Mouse (Mus musculus) forebrain, embryonic 11.5 days (tissue): ENCODE data around the gene Chrnd. TPM values are rescaled to one million over a fixed set of nuclear protein-coding genes. Genes with fewer than 3 reads are reported as not detected.

Experiments used
- ATAC-seq: fragments of 200-750 bp; cut with Nextera tagmentation; replicated peaks from 2 replicates; pipeline ENCODE4 v1.8.0; 2017; ENCODE audit warnings: moderate TSS enrichment; ENCODE audit not compliant: low FRiP score
- DNase-seq: peaks from one replicate; pipeline ENCODE4 v3.0.0-alpha.2; 2017; ENCODE audit warnings: low spot score
- H3K27ac ChIP-seq: fragments of 300-500 bp; sonication (generic); 2 replicates; pipeline ENCODE4 v1.5.1; 2014; ENCODE audit warnings: low read depth, low read length
- H3K27me3 ChIP-seq: fragments of 300-500 bp; sonication (generic); 2 replicates; pipeline ENCODE4 v1.6.1; 2014; ENCODE audit warnings: mild to moderate bottlenecking, low read length, mixed read lengths; ENCODE audit not compliant: control insufficient read depth, insufficient read depth
- H3K36me3 ChIP-seq: fragments of 300-500 bp; sonication (generic); 2 replicates; pipeline ENCODE4 v1.6.1; 2014; ENCODE audit warnings: mild to moderate bottlenecking, low read length, moderate library complexity, mixed read lengths; ENCODE audit not compliant: control insufficient read depth, insufficient read depth
- H3K4me1 ChIP-seq: fragments of 300-500 bp; sonication (generic); replicated peaks from 2 replicates; pipeline ENCODE4 v1.6.1; 2014; ENCODE audit warnings: low read length, mixed read lengths; ENCODE audit not compliant: control insufficient read depth, insufficient read depth
- H3K4me2 ChIP-seq: fragments of 300-500 bp; sonication (generic); 2 replicates; pipeline ENCODE4 v1.6.1; 2014; ENCODE audit warnings: low read depth, mild to moderate bottlenecking, low read length, moderate library complexity, mixed read lengths; ENCODE audit not compliant: severe bottlenecking
- H3K4me3 ChIP-seq: fragments of 300-500 bp; sonication (generic); 2 replicates; pipeline ENCODE4 v1.5.1; 2014; ENCODE audit warnings: low read depth, low read length
- H3K9ac ChIP-seq: fragments of 300-500 bp; sonication (generic); 2 replicates; pipeline ENCODE4 v1.6.1; 2014; ENCODE audit warnings: low read length
- H3K9me3 ChIP-seq: fragments of 300-500 bp; sonication (generic); 2 replicates; pipeline ENCODE4 v1.6.1; 2016; ENCODE audit warnings: low read length, mixed read lengths; ENCODE audit not compliant: control insufficient read depth
- whole genome bisulfite sequencing: fragments of 180-500 bp; shearing (Covaris S2); extraction: QIAGEN DNeasy Blood & Tissue Kit; methylation state at CpG from one replicate; pipeline ENCODE4 v1.1.7; 2014; 5-methylcytosine and 5-hydroxymethylcytosine counted together
- polyA plus RNA-seq: library from polyadenylated mRNA; unstranded; fragments of >200 nt; fragmentation: Nextera tagmentation; extraction: Ambion mirVana; gene quantifications from 2 replicates; pipeline ENCODE4 v1.2.1, GENCODE M21; 2014

Chrnd gene
- polyA plus RNA-seq, 1 experiment from 2014 or later = 0.07 TPM

GRCm38 (mm10) chr1:87155531-87156198 is 34.7 kb upstream of the Chrnd start:
- H3K27ac ChIP-seq = no peak overlapping the region
- peak; percentile 24 for ATAC-seq
- H3K4me3 ChIP-seq = peak overlapping the region; percentile 37
- peaks cover 17% of the 10 kb centered on the region for H3K4me1 ChIP-seq
- H3K27me3 ChIP-seq = peaks cover 71% of the 10 kb centered on the region
- peak; percentile 79 for DNase-seq
- H3K36me3 ChIP-seq = no peaks in the 10 kb centered on the region
- under 1% methylated on average over 31 of the region's 56 CpGs for WGBS
- peak overlapping the region; percentile 66 for H3K4me2 ChIP-seq
- H3K9ac ChIP-seq = peak overlapping the region; percentile 52
- no peaks in the 10 kb centered on the region for H3K9me3 ChIP-seq

- no peak for DNase-seq
Measured at GRCm38 (mm10) chr1:87156199-87156587, 34.2 kb upstream of the Chrnd start, which contains the start of gene Ecel1. TSS of gene Ecel1 (minus strand) at chr1:87156521.

GRCm38 (mm10) chr1:87159396-87159795 is 31.0 kb upstream of the Chrnd start:
- Histone ChIP-seq H3K9me3 (no peaks in the 10 kb centered on the region), H3K4me2 (no peak overlapping the region), H3K27ac (no peak overlapping the region), H3K9ac (no peak overlapping the region), H3K36me3 (no peaks in the 10 kb centered on the region), H3K27me3 (peaks cover 40% of the 10 kb centered on the region), H3K4me3 (no peak overlapping the region), H3K4me1 (peaks cover 9% of the 10 kb centered on the region)
- ATAC-seq (no peak), DNase-seq (no peak)
- 82% methylated on average over 3 of the region's 3 CpGs for WGBS

More at GRCm38 (mm10) chr1:87156199-87156587, 34.2 kb upstream of the Chrnd start, which contains the start of gene Ecel1:
- peak within 1 kb of the TSS; percentile 52 for H3K9ac ChIP-seq
- 1% methylated on average over 11 of the region's 12 CpGs for WGBS
- peaks cover 17% of the 10 kb centered on the region for H3K4me1 ChIP-seq
- peak; percentile 24 for ATAC-seq
- peaks cover 71% of the 10 kb centered on the region for H3K27me3 ChIP-seq
- H3K27ac ChIP-seq = no peak within 1 kb of the TSS
- H3K9me3 ChIP-seq = no peaks in the 10 kb centered on the region
- peak within 1 kb of the TSS; percentile 66 for H3K4me2 ChIP-seq
- no peaks in the 10 kb centered on the region for H3K36me3 ChIP-seq
- H3K4me3 ChIP-seq = peak within 1 kb of the TSS; percentile 37

- ATAC-seq = peak; percentile 49; the same call in 1 of the 2 replicates
- 53% methylated on average over 11 of the region's 11 CpGs for WGBS
- no peaks in the 10 kb centered on the region for H3K9me3 ChIP-seq
- H3K27me3 ChIP-seq = no peaks in the 10 kb centered on the region; the same call in 1 of the 2 replicates
- H3K4me1 ChIP-seq = no peaks in the 10 kb centered on the region
- DNase-seq = no peak
- H3K4me2 ChIP-seq = no peak overlapping the region
- H3K9ac ChIP-seq = no peak overlapping the region
- no peak overlapping the region for H3K27ac ChIP-seq
- H3K36me3 ChIP-seq = no peaks in the 10 kb centered on the region
- no peak overlapping the region for H3K4me3 ChIP-seq
Measured at GRCm38 (mm10) chr1:87164164-87164795, 26.1 kb upstream of the Chrnd start.

- no peak overlapping the region for H3K9ac ChIP-seq
- H3K9me3 ChIP-seq = no peaks in the 10 kb centered on the region
- no peaks in the 10 kb centered on the region for H3K36me3 ChIP-seq
- H3K27me3 ChIP-seq = no peaks in the 10 kb centered on the region; the same call in 1 of the 2 replicates
- ATAC-seq (peak; percentile 29; the same call in 1 of the 2 replicates), DNase-seq (no peak)
- H3K4me3 ChIP-seq = no peak overlapping the region
- H3K27ac ChIP-seq = no peak overlapping the region
- 48% methylated on average over 9 of the region's 9 CpGs for WGBS
- H3K4me2 ChIP-seq = no peak overlapping the region
- no peaks in the 10 kb centered on the region for H3K4me1 ChIP-seq
Measured at GRCm38 (mm10) chr1:87164796-87165184, 25.6 kb upstream of the Chrnd start.

GRCm38 (mm10) chr1:87170458-87170857 is 19.9 kb upstream of the Chrnd start:
- peak; percentile 15; the same call in 1 of the 2 replicates for ATAC-seq
- Histone ChIP-seq H3K4me3 (no peak overlapping the region), H3K27me3 (no peaks in the 10 kb centered on the region; the same call in none of the 2 replicates), H3K4me2 (0 out of 2 replicates have a peak overlapping the region, but pooled peaks have one; percentile 11), H3K27ac (no peak overlapping the region), H3K4me1 (0 out of 2 replicates have a peak, but pooled peaks cover 7% of the 10 kb centered on the region), H3K9ac (peak overlapping the region; percentile 23), H3K9me3 (no peaks in the 10 kb centered on the region), H3K36me3 (no peaks in the 10 kb centered on the region)
- DNase-seq = peak; percentile 62
- 8% methylated on average over 19 of the region's 19 CpGs for WGBS

- no peak for ATAC-seq
- Histone ChIP-seq H3K4me3 (no peak overlapping the region), H3K27ac (no peak overlapping the region), H3K36me3 (no peaks in the 10 kb centered on the region), H3K4me2 (no peak overlapping the region), H3K9ac (no peak overlapping the region), H3K4me1 (0 out of 2 replicates have a peak, but pooled peaks cover 7% of the 10 kb centered on the region), H3K27me3 (no peaks in the 10 kb centered on the region; the same call in none of the 2 replicates), H3K9me3 (no peaks in the 10 kb centered on the region)
- WGBS = 97% methylated on average over 1 of the region's 1 CpGs
- DNase-seq = no peak
Measured at GRCm38 (mm10) chr1:87171312-87171711, 19.1 kb upstream of the Chrnd start.

GRCm38 (mm10) chr1:87172316-87172715 is 18.1 kb upstream of the Chrnd start:
- no peak overlapping the region for H3K4me3 ChIP-seq
- no peak overlapping the region for H3K4me2 ChIP-seq
- H3K9me3 ChIP-seq = no peaks in the 10 kb centered on the region
- no peak overlapping the region for H3K27ac ChIP-seq
- WGBS = 49% methylated on average over 9 of the region's 9 CpGs
- DNase-seq = no peak
- no peaks in the 10 kb centered on the region for H3K36me3 ChIP-seq
- 0 out of 2 replicates have a peak, but pooled peaks cover 7% of the 10 kb centered on the region for H3K4me1 ChIP-seq
- ATAC-seq = no peak
- H3K9ac ChIP-seq = no peak overlapping the region
- no peaks in the 10 kb centered on the region; the same call in 1 of the 2 replicates for H3K27me3 ChIP-seq
